19 mouse cellular contexts compared by ENCODE assay signal in genomic region chr7:24869532-24870165, GRCm38 (mm10). TPM values are rescaled to one million over a fixed set of nuclear protein-coding genes. Genes with fewer than 3 reads are reported as not detected.
DNase-seq lines count a peak whose midpoint lies in the region; ATAC-seq and TF ChIP-seq lines count a peak whose summit lies in the region.
"Had no signal": no experiment of that assay in that cellular context is flagged by ENCODE, and none has a peak within 500 bp of the region (broad histone marks: within the 10 kb centered on the region; RNA-seq: fewer than 3 reads in every experiment).

Gene Lypd4 (minus strand): TSS chr7:24869941.
Gene Dmrtc2 (plus strand): TSS chr7:24870057.

- H3K9me3 ChIP-seq in hindbrain, embryonic 12.5 days (replicated peaks) = peaks cover 3% of the 10 kb centered on the region; the same call in 1 of the 2 replicates
- H3K9me3 ChIP-seq in hindbrain, embryonic 13.5 days = no peaks in the 10 kb centered on the region
- H3K9me3 ChIP-seq in ES-E14 (ENCODE audit: control insufficient read depth, insufficient read depth, low read depth, low read length) = no peaks in the 10 kb centered on the region
- H3K9me3 ChIP-seq in forebrain, embryonic 14.5 days (replicated peaks; ENCODE audit: control insufficient read depth, low read length) = no peaks in the 10 kb centered on the region
- no peaks in the 10 kb centered on the region for H3K9me3 ChIP-seq in midbrain, embryonic 14.5 days (ENCODE audit: control insufficient read depth, low read length)

- no peak for ATAC-seq in hindbrain, embryonic 12.5 days (ENCODE audit: low FRiP score)
- no peak for ATAC-seq in hindbrain, embryonic 13.5 days (ENCODE audit: low FRiP score)
- peak; percentile 65; the same call in 1 of the 2 replicates for ATAC-seq in forebrain, embryonic 14.5 days
- ATAC-seq in midbrain, embryonic 14.5 days (ENCODE audit: low FRiP score, low TSS enrichment) = no peak
- ATAC-seq: intestine, postnatal 0 days; Patski had no signal

- peak within 1 kb of the TSS; percentile 15; the same call in 1 of the 2 replicates for H3K4me2 ChIP-seq in hindbrain, embryonic 12.5 days (replicated peaks)
- H3K4me2 ChIP-seq in hindbrain, embryonic 13.5 days = no peak within 1 kb of the TSS
- H3K4me2 ChIP-seq in forebrain, embryonic 14.5 days (ENCODE audit: low read length) = no peak within 1 kb of the TSS
- H3K4me2 ChIP-seq in midbrain, embryonic 14.5 days (ENCODE audit: low read length) = no peak within 1 kb of the TSS
- H3K4me2 ChIP-seq: lung, embryonic 14.5 days had no signal

- no peak within 1 kb of the TSS for H3K9ac ChIP-seq in hindbrain, embryonic 12.5 days
- H3K9ac ChIP-seq in hindbrain, embryonic 13.5 days = no peak within 1 kb of the TSS
- H3K9ac ChIP-seq in ES-E14 (ENCODE audit: insufficient read depth, low read depth, low read length, poor library complexity, severe bottlenecking) = no peak within 1 kb of the TSS
- no peak within 1 kb of the TSS for H3K9ac ChIP-seq in forebrain, embryonic 14.5 days (ENCODE audit: low read length)
- H3K9ac ChIP-seq in midbrain, embryonic 14.5 days (replicated peaks; ENCODE audit: low read length) = no peak within 1 kb of the TSS
- H3K9ac ChIP-seq: lung, embryonic 14.5 days had no signal

- H3K36me3 ChIP-seq in hindbrain, embryonic 12.5 days = no peaks in the 10 kb centered on the region
- H3K36me3 ChIP-seq in hindbrain, embryonic 13.5 days = no peaks in the 10 kb centered on the region
- H3K36me3 ChIP-seq in ES-E14 (ENCODE audit: control insufficient read depth, insufficient read depth, low read length, poor library complexity, severe bottlenecking) = no peaks in the 10 kb centered on the region
- H3K36me3 ChIP-seq in forebrain, embryonic 14.5 days (ENCODE audit: control insufficient read depth, insufficient read depth, low read length) = no peaks in the 10 kb centered on the region
- H3K36me3 ChIP-seq in midbrain, embryonic 14.5 days (ENCODE audit: control insufficient read depth, insufficient read depth, low read length) = no peaks in the 10 kb centered on the region

- 54% methylated on average over 41 of the region's 41 CpGs for WGBS in hindbrain, embryonic 12.5 days
- whole genome bisulfite sequencing in hindbrain, embryonic 13.5 days = 52% methylated on average over 39 of the region's 41 CpGs
- 66% methylated on average over 41 of the region's 41 CpGs for WGBS in forebrain, embryonic 14.5 days
- WGBS in midbrain, embryonic 14.5 days = 55% methylated on average over 41 of the region's 41 CpGs

- H3K4me1 ChIP-seq in hindbrain, embryonic 12.5 days = no peaks in the 10 kb centered on the region
- no peaks in the 10 kb centered on the region for H3K4me1 ChIP-seq in hindbrain, embryonic 13.5 days (replicated peaks)
- H3K4me1 ChIP-seq in ES-E14 (ENCODE audit: control insufficient read depth in 2 of 2, insufficient read depth in 2 of 2, low read length in 2 of 2, poor library complexity in 1 of 2) = peaks cover 0 to 4% of the 10 kb centered on the region in 2 experiments; a peak in 1 of 4 replicates
- H3K4me1 ChIP-seq in forebrain, embryonic 14.5 days (ENCODE audit: control insufficient read depth, insufficient read depth, low read length) = 0 out of 2 replicates have a peak, but pooled peaks cover 4% of the 10 kb centered on the region
- H3K4me1 ChIP-seq in midbrain, embryonic 14.5 days (ENCODE audit: control insufficient read depth, insufficient read depth, low read length) = no peaks in the 10 kb centered on the region

- peaks cover 14% of the 10 kb centered on the region for H3K27me3 ChIP-seq in hindbrain, embryonic 12.5 days
- peaks cover 17% of the 10 kb centered on the region for H3K27me3 ChIP-seq in hindbrain, embryonic 13.5 days
- H3K27me3 ChIP-seq in forebrain, embryonic 14.5 days (replicated peaks; ENCODE audit: control insufficient read depth, insufficient read depth, low read length) = no peaks in the 10 kb centered on the region
- H3K27me3 ChIP-seq in midbrain, embryonic 14.5 days (ENCODE audit: control insufficient read depth, insufficient read depth, low read length) = no peaks in the 10 kb centered on the region

- no peak within 1 kb of the TSS for H3K4me3 ChIP-seq in hindbrain, embryonic 12.5 days
- H3K4me3 ChIP-seq in hindbrain, embryonic 13.5 days = no peak within 1 kb of the TSS
- H3K4me3 ChIP-seq in ES-E14 (ENCODE audit: insufficient read depth in 1 of 2, low read depth in 1 of 2, low read length in 2 of 2, poor library complexity in 1 of 2, severe bottlenecking in 1 of 2) = peak within 1 kb of the TSS; percentile 18 to 24; a peak in 2 of 4 replicates
- no peak within 1 kb of the TSS for H3K4me3 ChIP-seq in forebrain, embryonic 14.5 days (ENCODE audit: low read depth, low read length)
- no peak within 1 kb of the TSS for H3K4me3 ChIP-seq in midbrain, embryonic 14.5 days (replicated peaks; ENCODE audit: low read depth, low read length)

- no peak within 1 kb of the TSS for H3K27ac ChIP-seq in hindbrain, embryonic 12.5 days
- H3K27ac ChIP-seq in hindbrain, embryonic 13.5 days = no peak within 1 kb of the TSS
- H3K27ac ChIP-seq in ES-E14 (ENCODE audit: insufficient read depth, low read depth, low read length, poor library complexity, severe bottlenecking) = no peak within 1 kb of the TSS
- H3K27ac ChIP-seq in forebrain, embryonic 14.5 days (ENCODE audit: low read depth, low read length) = no peak within 1 kb of the TSS
- H3K27ac ChIP-seq in midbrain, embryonic 14.5 days (replicated peaks; ENCODE audit: low read depth, low read length) = no peak within 1 kb of the TSS

- in situ Hi-C loops in ES-E14 (cut with MboI; ENCODE audit: low sequenced_read_pairs in 2 of 2, unreplicated experiment in 2 of 2) = no loop called here

- DNase-seq in ES-E14 (ENCODE audit: low read depth, low spot score) = no peak
- peak; percentile 24 for DNase-seq in forebrain, embryonic 14.5 days (ENCODE audit: low spot score)
- DNase-seq in midbrain, embryonic 14.5 days = peak; percentile 45
- DNase-seq in cerebellum, postnatal 4 days (ENCODE audit: low spot score in 2 of 2) = no peak
- DNase-seq in spleen, adult 18-20 months = no peak
- no peak for DNase-seq in gastrocnemius, adult 18-20 months (ENCODE audit: low spot score)
- DNase-seq: adrenal gland, postnatal 10 days; lung, embryonic 14.5 days; right cerebral cortex, postnatal 25 days had no signal

TF ChIP-seq in ES-E14, 5 proteins besides CTCF, POLR2A, EP300 and RAD21:
- TF ChIP-seq ZNF384 (IDR thresholded peaks at IDR 0.05; ENCODE audit: low read depth, low read length) (no peak), CHD2 (IDR thresholded peaks at IDR 0.05; ENCODE audit: low read depth, low read length) (peak; percentile 70; the same call in 1 of the 2 replicates)

RNA-seq across cellular contexts. Expression of gene Lypd4, which starts in this region (rescaled TPM):
- not detected in 2 replicates for polyA plus RNA-seq in hindbrain, embryonic 12.5 days (2016; fragmentation: Nextera tagmentation; extraction: Ambion mirVana)
- polyA plus RNA-seq in hindbrain, embryonic 13.5 days (2015; fragmentation: Nextera tagmentation; extraction: Ambion mirVana) = not detected in 2 replicates
- total RNA-seq in ES-E14 (2012; rRNA removed) = 0.18 TPM in 1 of 2 replicates, not detected in the other
- polyA plus RNA-seq in forebrain, embryonic 14.5 days (2014; fragmentation: Nextera tagmentation; extraction: Ambion mirVana) = not detected in 2 replicates
- polyA plus RNA-seq in midbrain, embryonic 14.5 days (2014; fragmentation: Nextera tagmentation; extraction: Ambion mirVana) = not detected in 2 replicates
- total RNA-seq in gastrocnemius, adult 18-20 months (2021) = not detected
- total RNA-seq: adrenal gland, postnatal 10 days; left cerebral cortex, adult 18-20 months; megakaryocyte-erythroid progenitor cell, adult 5-6 weeks; neutrophil, adult 5-6 weeks had no signal
- polyA plus RNA-seq: cortical plate, adult 2 months; heart, postnatal 0 days; intestine, postnatal 0 days; limb, embryonic 14.5 days; lung, embryonic 14.5 days had no signal

RNA-seq across cellular contexts. Expression of gene Dmrtc2, which starts in this region (rescaled TPM):
- polyA plus RNA-seq in hindbrain, embryonic 12.5 days (2016; fragmentation: Nextera tagmentation; extraction: Ambion mirVana) = 0.27 TPM in 1 of 2 replicates, not detected in the other
- 0.19 and 0.26 TPM in 2 replicates for polyA plus RNA-seq in hindbrain, embryonic 13.5 days (2015; fragmentation: Nextera tagmentation; extraction: Ambion mirVana)
- total RNA-seq in ES-E14 (2012; rRNA removed) = 0.53 and 0.54 TPM in 2 replicates
- not detected in 2 replicates for polyA plus RNA-seq in forebrain, embryonic 14.5 days (2014; fragmentation: Nextera tagmentation; extraction: Ambion mirVana)
- polyA plus RNA-seq in midbrain, embryonic 14.5 days (2014; fragmentation: Nextera tagmentation; extraction: Ambion mirVana) = not detected in 2 replicates
- not detected for total RNA-seq in gastrocnemius, adult 18-20 months (2021)
- total RNA-seq: adrenal gland, postnatal 10 days; left cerebral cortex, adult 18-20 months; megakaryocyte-erythroid progenitor cell, adult 5-6 weeks; neutrophil, adult 5-6 weeks had no signal
- polyA plus RNA-seq: cortical plate, adult 2 months; heart, postnatal 0 days; intestine, postnatal 0 days; lung, embryonic 14.5 days; Patski had no signal

Comparison
In these comparisons a context has a peak if more than half of its experiments do, and no peak if none do; other contexts are left out.
1. Peak in DNase-seq and ATAC-seq in forebrain, embryonic 14.5 days; RNA of the genes that start here not detected or under 1 TPM.
2. Peak in DNase-seq in midbrain, embryonic 14.5 days; RNA of the genes that start here not detected or under 1 TPM.
3. H3K4me3 ChIP-seq: peak in ES-E14 (2 of 2); none in hindbrain, embryonic 12.5 days (single experiment), hindbrain, embryonic 13.5 days (single experiment), forebrain, embryonic 14.5 days (single experiment) and midbrain, embryonic 14.5 days (single experiment).